Mouse (Mus musculus) hindbrain, embryonic 11.5 days (tissue): Measurements from ENCODE around the gene Cdc34. TPM values are rescaled to one million over a fixed set of nuclear protein-coding genes. Genes with fewer than 3 reads are reported as not detected.

Experiments used
- ATAC-seq: fragments of 200-750 bp; cut with Nextera tagmentation; 2 replicates; pipeline ENCODE4 v1.8.0; 2017; ENCODE audit warnings: mild to moderate bottlenecking, moderate TSS enrichment, moderate library complexity; ENCODE audit not compliant: low FRiP score
- DNase-seq: peaks from one replicate; pipeline ENCODE4 v3.0.0-alpha.2; 2015; ENCODE audit warnings: low spot score
- H3K27ac ChIP-seq: fragments of 300-500 bp; sonication (generic); 2 replicates; pipeline ENCODE4 v1.5.1; 2014; ENCODE audit warnings: mild to moderate bottlenecking, low read depth, low read length
- H3K27me3 ChIP-seq: fragments of 300-500 bp; sonication (generic); 2 replicates; pipeline ENCODE4 v1.6.1; 2014; ENCODE audit warnings: mild to moderate bottlenecking, low read length, moderate library complexity, mixed read lengths; ENCODE audit not compliant: control insufficient read depth, insufficient read depth
- H3K36me3 ChIP-seq: fragments of 300-500 bp; sonication (generic); 2 replicates; pipeline ENCODE4 v1.6.1; 2014; ENCODE audit warnings: mild to moderate bottlenecking, low read length, moderate library complexity, mixed read lengths; ENCODE audit not compliant: control insufficient read depth, insufficient read depth
- H3K4me1 ChIP-seq: fragments of 300-500 bp; sonication (generic); replicated peaks from 2 replicates; pipeline ENCODE4 v1.6.1; 2014; ENCODE audit warnings: low read length, mixed read lengths; ENCODE audit not compliant: control insufficient read depth, insufficient read depth
- H3K4me2 ChIP-seq: fragments of 300-500 bp; sonication (generic); replicated peaks from 2 replicates; pipeline ENCODE4 v1.6.1; 2014; ENCODE audit warnings: mild to moderate bottlenecking, low read depth, low read length
- H3K4me3 ChIP-seq: fragments of 300-500 bp; sonication (generic); 2 replicates; pipeline ENCODE4 v1.5.1; 2014; ENCODE audit warnings: low read depth, low read length
- H3K9ac ChIP-seq: fragments of 300-500 bp; sonication (generic); 2 replicates; pipeline ENCODE4 v1.6.1; 2014; ENCODE audit warnings: low read depth, low read length
- H3K9me3 ChIP-seq: fragments of 300-500 bp; sonication (generic); 2 replicates; pipeline ENCODE4 v1.6.1; 2016; ENCODE audit warnings: low read length; ENCODE audit not compliant: control insufficient read depth
- WGBS: fragments of 180-500 bp; shearing (Covaris S2); extraction: QIAGEN DNeasy Blood & Tissue Kit; methylation state at CpG from one replicate; pipeline ENCODE4 v1.1.7; 2014; 5-methylcytosine and 5-hydroxymethylcytosine counted together
- polyA plus RNA-seq: library from polyadenylated mRNA; unstranded; fragments of >200 nt; fragmentation: Nextera tagmentation; extraction: Ambion mirVana; gene quantifications from 2 replicates; pipeline ENCODE4 v1.2.1, GENCODE M21; 2014

Gene Cdc34
- polyA plus RNA-seq, 1 experiment from 2014 or later = 153 TPM

DNA sequence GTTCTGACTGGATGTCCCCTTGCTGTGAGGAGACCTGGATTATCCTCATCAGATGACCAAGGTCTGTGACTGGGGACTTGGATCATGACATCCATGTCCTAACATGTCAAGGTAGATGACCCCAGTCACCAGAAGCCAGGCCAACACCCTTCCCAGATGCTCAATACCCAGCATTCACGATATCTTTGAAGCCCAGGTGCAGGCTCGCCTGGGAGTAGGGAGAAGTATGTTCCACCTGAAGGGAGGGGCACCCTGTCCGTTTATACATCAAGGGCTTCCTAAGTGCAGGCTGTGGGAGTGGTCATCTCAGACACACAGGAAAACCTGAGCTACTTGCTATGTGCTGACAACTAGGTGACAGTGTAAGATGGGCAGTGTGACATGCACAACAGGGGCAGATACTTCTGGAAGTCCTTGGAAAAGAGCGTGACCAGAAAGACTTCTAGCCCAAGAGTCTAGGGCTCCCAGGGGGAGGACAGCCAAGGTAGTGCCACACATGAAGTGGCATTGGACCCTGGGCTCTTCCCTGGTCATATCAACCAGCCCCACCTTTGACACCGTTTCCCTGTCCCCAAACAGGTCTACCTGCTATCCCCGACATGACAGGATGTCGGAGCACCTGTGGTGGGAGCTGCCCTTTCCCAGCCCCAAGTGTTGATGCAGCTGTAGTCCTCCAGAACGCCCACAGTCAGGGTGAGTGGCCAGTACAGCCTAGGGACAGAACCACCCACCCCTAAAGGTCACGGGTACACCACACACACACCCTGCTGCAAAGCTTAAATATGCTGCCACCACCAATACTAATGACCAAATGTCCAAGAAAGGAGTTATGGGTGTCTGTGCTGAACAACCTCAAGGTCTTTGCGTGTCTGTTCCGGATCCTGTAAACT is 1.1 kb upstream of the Cdc34 start:
- Histone ChIP-seq H3K4me2 (peak overlapping the region; percentile 51), H3K4me1 (peaks cover 10% of the 10 kb centered on the region), H3K9ac (0 out of 2 replicates have a peak overlapping the region, but pooled peaks have one; percentile 40), H3K27me3 (no peaks in the 10 kb centered on the region), H3K4me3 (peak overlapping the region; percentile 85), H3K36me3 (0 out of 2 replicates have a peak, but pooled peaks cover 3% of the 10 kb centered on the region), H3K27ac (peak overlapping the region; percentile 72), H3K9me3 (no peaks in the 10 kb centered on the region)
- ATAC-seq (peak; percentile 51), DNase-seq (no peak)
- WGBS = 37% methylated on average over 11 of the region's 11 CpGs

GRCm38 (mm10) chr10:79682551-79682915 is 538 bp downstream of the Cdc34 start:
- DNase-seq (peak; percentile 39), ATAC-seq (no peak; the same call in 1 of the 2 replicates)
- H3K27ac ChIP-seq = peak overlapping the region; percentile 30; the same call in 1 of the 2 replicates
- H3K9ac ChIP-seq = peak overlapping the region; percentile 83
- H3K27me3 ChIP-seq = no peaks in the 10 kb centered on the region
- peak overlapping the region; percentile 85 for H3K4me3 ChIP-seq
- H3K4me2 ChIP-seq = peak overlapping the region; percentile 54
- peaks cover 10% of the 10 kb centered on the region for H3K4me1 ChIP-seq
- 0% methylated on average over 10 of the region's 10 CpGs for WGBS
- H3K9me3 ChIP-seq = no peaks in the 10 kb centered on the region
- H3K36me3 ChIP-seq = peaks cover 11% of the 10 kb centered on the region; the same call in 1 of the 2 replicates

DNA sequence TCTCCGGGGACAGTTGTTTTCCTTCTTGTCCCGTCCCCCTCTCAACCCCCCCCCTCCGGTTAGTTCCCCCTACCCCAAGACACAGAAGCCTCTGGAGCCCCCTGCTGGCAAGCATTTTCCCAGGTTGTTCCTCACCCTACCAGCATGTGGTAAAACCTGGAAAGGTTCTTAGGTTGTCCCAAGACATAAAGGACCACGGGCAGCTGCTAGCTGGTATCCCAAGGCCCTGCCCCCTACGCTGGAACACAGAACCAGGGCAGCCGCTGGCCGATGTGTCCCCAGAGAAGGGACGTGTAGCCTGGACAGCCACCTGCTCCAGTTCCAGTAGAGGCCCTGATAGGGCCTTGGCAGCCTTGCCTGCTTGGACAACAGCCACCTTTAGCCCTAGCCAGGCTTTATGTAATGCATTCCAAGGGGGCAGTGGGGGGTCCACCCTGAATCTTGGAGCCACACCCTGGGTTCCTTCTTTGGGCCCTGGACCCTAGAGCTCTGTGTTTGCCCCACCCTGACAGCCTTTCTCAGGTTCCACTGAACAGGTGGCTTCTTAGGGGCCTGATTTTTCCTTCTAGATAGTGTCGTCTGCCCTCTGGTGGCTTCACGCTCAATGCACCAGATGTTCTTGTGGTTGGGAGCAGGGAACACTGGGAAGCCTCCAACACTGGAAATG is 1.1 kb downstream of the Cdc34 start:
- Histone ChIP-seq H3K27me3 (no peaks in the 10 kb centered on the region), H3K27ac (peak overlapping the region; percentile 30; the same call in 1 of the 2 replicates), H3K9ac (peak overlapping the region; percentile 83), H3K4me2 (peak overlapping the region; percentile 54), H3K9me3 (no peaks in the 10 kb centered on the region), H3K4me1 (peaks cover 10% of the 10 kb centered on the region), H3K4me3 (peak overlapping the region; percentile 85), H3K36me3 (peaks cover 11% of the 10 kb centered on the region)
- DNase-seq (peak; percentile 65), ATAC-seq (no peak)
- 2% methylated on average over 10 of the region's 10 CpGs for WGBS

DNA sequence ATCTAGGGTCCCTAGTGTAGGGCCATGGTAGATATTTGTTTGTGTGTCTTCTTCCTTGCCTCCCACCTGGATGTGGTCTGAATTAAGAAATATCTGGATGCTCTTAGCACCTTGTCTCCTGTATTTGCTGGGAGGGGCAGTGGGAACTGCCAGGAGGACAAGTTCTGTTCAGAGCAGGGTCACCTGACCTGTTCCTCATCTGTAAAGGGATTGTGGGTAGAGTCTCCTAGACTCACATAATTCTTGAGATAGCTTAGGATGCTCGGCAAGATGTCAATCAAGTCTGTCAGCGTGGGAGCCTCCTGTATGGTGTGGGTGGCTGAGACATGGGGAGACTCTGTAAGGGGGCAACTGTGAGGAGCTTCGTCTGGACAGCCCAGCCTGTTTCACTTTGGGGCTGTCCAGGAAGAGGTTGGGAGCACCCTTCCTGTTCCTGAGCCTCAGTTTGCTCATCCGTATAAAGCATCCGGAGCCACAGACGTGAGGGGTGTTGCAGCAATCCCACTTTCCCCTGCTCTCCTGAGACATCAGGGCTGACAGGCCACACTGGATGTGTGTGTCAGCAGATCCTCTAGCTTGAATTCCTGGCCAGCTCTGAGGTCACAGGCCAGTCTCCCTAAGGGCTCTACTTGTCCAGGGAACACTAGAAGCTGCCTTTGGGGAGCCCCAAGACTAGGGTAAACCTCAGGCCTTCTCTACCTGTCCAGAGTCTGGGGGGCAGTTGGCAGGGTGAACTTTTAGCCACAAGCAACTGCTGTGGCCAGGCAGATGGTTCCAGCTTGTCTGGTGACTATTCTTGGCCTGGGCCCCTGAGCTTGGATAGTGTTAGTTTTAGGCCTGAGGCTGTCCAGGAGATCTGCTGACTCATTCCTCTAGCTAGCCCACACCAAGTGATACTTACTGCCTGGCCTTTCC is 2.0 kb downstream of the Cdc34 start:
- peaks cover 10% of the 10 kb centered on the region for H3K4me1 ChIP-seq
- H3K9me3 ChIP-seq = no peaks in the 10 kb centered on the region
- peaks cover 18% of the 10 kb centered on the region for H3K36me3 ChIP-seq
- WGBS = 90% methylated on average over 6 of the region's 6 CpGs
- H3K4me2 ChIP-seq = peak overlapping the region; percentile 54; the same call in 1 of the 2 replicates
- H3K4me3 ChIP-seq = no peak overlapping the region
- DNase-seq = no peak
- no peaks in the 10 kb centered on the region for H3K27me3 ChIP-seq
- no peak overlapping the region for H3K9ac ChIP-seq
- ATAC-seq = no peak
- no peak overlapping the region for H3K27ac ChIP-seq

GRCm38 (mm10) chr10:79684770-79685600 is 3.0 kb downstream of the Cdc34 start:
- ATAC-seq (no peak), DNase-seq (no peak)
- WGBS = 95% methylated on average over 25 of the region's 25 CpGs
- Histone ChIP-seq H3K36me3 (peaks cover 19% of the 10 kb centered on the region), H3K4me3 (no peak overlapping the region), H3K27ac (no peak overlapping the region), H3K9ac (no peak overlapping the region), H3K9me3 (no peaks in the 10 kb centered on the region), H3K27me3 (no peaks in the 10 kb centered on the region), H3K4me1 (peaks cover 10% of the 10 kb centered on the region), H3K4me2 (no peak overlapping the region)

DNA sequence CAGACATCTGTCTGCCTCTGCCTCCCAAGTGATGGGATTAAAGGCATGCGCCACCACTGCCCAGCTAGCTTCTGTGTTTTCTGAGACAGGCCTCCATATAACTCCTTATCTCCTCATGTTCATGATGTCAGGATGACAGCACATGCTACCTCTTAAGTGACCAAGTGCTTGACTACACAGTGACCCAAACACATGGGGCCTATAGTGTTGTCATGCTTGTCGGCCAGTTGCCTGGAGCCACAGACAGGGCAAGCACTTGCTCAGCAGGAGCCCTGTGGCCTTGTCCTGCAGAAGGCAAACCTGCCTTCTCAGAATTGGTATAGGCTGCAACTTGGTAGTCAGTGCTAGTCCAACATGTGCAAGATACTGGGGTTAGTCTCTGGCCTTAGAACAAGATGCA is 4.2 kb downstream of the Cdc34 start:
- Histone ChIP-seq H3K9me3 (no peaks in the 10 kb centered on the region), H3K27ac (no peak overlapping the region), H3K36me3 (peaks cover 19% of the 10 kb centered on the region), H3K9ac (no peak overlapping the region), H3K4me3 (no peak overlapping the region), H3K4me1 (peaks cover 6% of the 10 kb centered on the region; the same call in 1 of the 2 replicates), H3K27me3 (no peaks in the 10 kb centered on the region), H3K4me2 (no peak overlapping the region)
- ATAC-seq = no peak
- DNase-seq = no peak
- WGBS = 93% methylated on average over 2 of the region's 2 CpGs

DNA sequence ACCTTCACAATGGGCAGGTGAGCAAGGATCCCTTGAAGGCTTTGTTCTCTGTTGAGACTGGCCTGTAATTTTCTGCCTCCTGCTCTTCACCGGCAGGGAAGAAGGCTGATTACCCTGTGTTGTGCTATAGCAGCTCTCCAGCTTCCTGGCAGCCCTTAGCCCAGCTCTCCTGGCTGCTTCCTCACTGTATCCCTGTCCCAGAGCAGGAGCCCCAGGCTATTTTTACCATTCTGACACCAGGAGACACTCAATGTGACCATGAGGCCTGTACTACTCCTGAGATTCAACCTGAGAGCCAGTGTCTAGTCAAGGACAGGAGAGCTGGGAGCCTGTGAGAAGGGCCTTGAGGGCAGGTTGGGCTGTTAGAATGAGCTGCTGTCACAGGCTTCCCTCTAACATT is 4.7 kb downstream of the Cdc34 start:
- Histone ChIP-seq H3K27me3 (no peaks in the 10 kb centered on the region), H3K4me1 (peaks cover 6% of the 10 kb centered on the region; the same call in 1 of the 2 replicates), H3K27ac (no peak overlapping the region), H3K9ac (no peak overlapping the region), H3K4me2 (no peak overlapping the region), H3K4me3 (no peak overlapping the region), H3K36me3 (peaks cover 19% of the 10 kb centered on the region), H3K9me3 (no peaks in the 10 kb centered on the region)
- no peak for DNase-seq
- ATAC-seq = no peak
- 100% methylated on average over 1 of the region's 1 CpGs for WGBS
